Mouse (Mus musculus): ENCODE data around the gene Bean1.

GRCm38 (mm10) chr8:104227048-104227447 is 56.8 kb downstream of the Bean1 start:
- no peak for TF ChIP-seq CTCF (IDR thresholded peaks at IDR 0.05; ENCODE audit: insufficient read depth, low read depth, low read length)
- no peak for TF ChIP-seq POLR2A (IDR thresholded peaks at IDR 0.05; ENCODE audit: insufficient read depth, low read depth, low read length)
